Comparison of ENCODE assay signal across 9 mouse cellular contexts in genomic region chr13:59314419-59314818, GRCm38 (mm10).
DNase-seq lines count a peak whose midpoint lies in the region; ATAC-seq lines count a peak whose summit lies in the region.
"Had no signal": no experiment of that assay in that cellular context is flagged by ENCODE, and none has a peak within 500 bp of the region (broad histone marks: within the 10 kb centered on the region; RNA-seq: fewer than 3 reads in every experiment).

No protein-coding gene starts in this region.

- WGBS in midbrain, embryonic 10.5 days: 73% methylated on average over 1 of the region's 1 CpGs
- WGBS in midbrain, embryonic 16.5 days: 79% methylated on average over 1 of the region's 1 CpGs

- DNase-seq in gastrocnemius, postnatal 10 days: peak; percentile 57
- DNase-seq in gastrocnemius, adult 8-10 months (ENCODE audit: low spot score in 2 of 2): no peak
- peak; percentile 51 for DNase-seq in midbrain, embryonic 10.5 days (ENCODE audit: low spot score)
- DNase-seq in ZHBTc4 (ENCODE audit: low read depth, low spot score): peak; percentile 76
- peak; percentile 48 to 52 for DNase-seq in layer of hippocampus, postnatal 14 days (ENCODE audit: low spot score in 2 of 2)
- no peak for DNase-seq in urinary bladder, postnatal 4 days (ENCODE audit: low spot score in 2 of 2)
- DNase-seq in urinary bladder, postnatal 10 days (ENCODE audit: low spot score): no peak

- no peak for ATAC-seq in midbrain, embryonic 16.5 days

- no peak overlapping the region for H3K9ac ChIP-seq in midbrain, embryonic 16.5 days (ENCODE audit: low read depth, low read length)
- H3K9ac ChIP-seq: lung, embryonic 15.5 days had no signal

- no peak overlapping the region for H3K4me2 ChIP-seq in midbrain, embryonic 16.5 days (ENCODE audit: low read length)
- H3K4me2 ChIP-seq: lung, embryonic 15.5 days had no signal

- H3K4me1 ChIP-seq in midbrain, embryonic 10.5 days: no peaks in the 10 kb centered on the region
- H3K4me1 ChIP-seq in midbrain, embryonic 16.5 days (ENCODE audit: control insufficient read depth, insufficient read depth, low read length): no peaks in the 10 kb centered on the region
- H3K4me1 ChIP-seq: lung, embryonic 15.5 days had no signal

- no peak overlapping the region for H3K27ac ChIP-seq in midbrain, embryonic 10.5 days (replicated peaks)
- H3K27ac ChIP-seq in midbrain, embryonic 16.5 days (ENCODE audit: low read length): no peak overlapping the region
- H3K27ac ChIP-seq: lung, embryonic 15.5 days had no signal

- no peaks in the 10 kb centered on the region for H3K9me3 ChIP-seq in midbrain, embryonic 10.5 days (replicated peaks)
- no peaks in the 10 kb centered on the region for H3K9me3 ChIP-seq in midbrain, embryonic 16.5 days (replicated peaks; ENCODE audit: control insufficient read depth, low read length, poor library complexity, severe bottlenecking)
- H3K9me3 ChIP-seq: lung, embryonic 15.5 days had no signal

- no peaks in the 10 kb centered on the region for H3K27me3 ChIP-seq in midbrain, embryonic 10.5 days (ENCODE audit: low read depth, poor library complexity, severe bottlenecking)
- no peaks in the 10 kb centered on the region for H3K27me3 ChIP-seq in midbrain, embryonic 16.5 days (ENCODE audit: control insufficient read depth, insufficient read depth, low read depth, low read length)
- H3K27me3 ChIP-seq: lung, embryonic 15.5 days had no signal

- H3K36me3 ChIP-seq in midbrain, embryonic 10.5 days: no peaks in the 10 kb centered on the region
- H3K36me3 ChIP-seq in midbrain, embryonic 16.5 days (ENCODE audit: control insufficient read depth, insufficient read depth, low read length): no peaks in the 10 kb centered on the region
- H3K36me3 ChIP-seq: lung, embryonic 15.5 days had no signal

- H3K4me3 ChIP-seq in midbrain, embryonic 10.5 days: no peak overlapping the region
- no peak overlapping the region for H3K4me3 ChIP-seq in midbrain, embryonic 16.5 days (ENCODE audit: low read depth, low read length)
- H3K4me3 ChIP-seq: lung, embryonic 15.5 days had no signal

Comparison
In these comparisons a context has a peak if more than half of its experiments do, and no peak if none do; other contexts are left out.
1. DNase-seq: peak in gastrocnemius, postnatal 10 days (single experiment), midbrain, embryonic 10.5 days (single experiment), ZHBTc4 (single experiment) and layer of hippocampus, postnatal 14 days (2 of 2); none in gastrocnemius, adult 8-10 months (0 of 2), urinary bladder, postnatal 4 days (0 of 2) and urinary bladder, postnatal 10 days (single experiment).